Mouse (Mus musculus): ENCODE data around the gene Pgrmc2.

- no peak for TF ChIP-seq MEF2A (IDR thresholded peaks at IDR 0.05; ENCODE audit: extremely low read depth, insufficient replicate concordance, low read depth, low read length, poor library complexity, severe bottlenecking)
- TF ChIP-seq POLR2AphosphoS5 (IDR thresholded peaks at IDR 0.05; ENCODE audit: borderline replicate concordance, low read depth, low read length) = no peak
- no peak for TF ChIP-seq POLR2A (IDR thresholded peaks at IDR 0.05; ENCODE audit: control insufficient read depth in 1 of 2, insufficient read depth in 1 of 2, low read depth in 1 of 2, low read length in 2 of 2, poor library complexity in 1 of 2)
- TF ChIP-seq CHD1 (IDR thresholded peaks at IDR 0.05; ENCODE audit: low read depth, low read length) = no peak
- no peak for TF ChIP-seq MAX (IDR thresholded peaks at IDR 0.05; ENCODE audit: low read length)
- no peak for TF ChIP-seq CTCF (IDR thresholded peaks at IDR 0.05 in 2 of 3, conservative IDR thresholded peaks at IDR 0.05 in 1 of 3; ENCODE audit: control insufficient read depth in 1 of 3, insufficient read depth in 1 of 3, low read depth in 2 of 3, low read length in 3 of 3, poor library complexity in 1 of 3, severe bottlenecking in 1 of 3)
- no peak for TF ChIP-seq TCF12 (IDR thresholded peaks at IDR 0.05; ENCODE audit: low read depth, low read length)
- TF ChIP-seq MAZ (IDR thresholded peaks at IDR 0.05; ENCODE audit: low read depth, low read length) = no peak
- no peak for TF ChIP-seq RAD21 (IDR thresholded peaks at IDR 0.05; ENCODE audit: low read depth, low read length)
- TF ChIP-seq JUND (IDR thresholded peaks at IDR 0.05; ENCODE audit: low read depth, low read length) = no peak
- no peak for TF ChIP-seq USF1 (IDR thresholded peaks at IDR 0.05; ENCODE audit: low read depth, low read length)
Observed at GRCm38 (mm10) chr3:41087071-41087470, 4.2 kb upstream of the Pgrmc2 start.

All from MEL (cell line).